9 mouse cellular contexts compared by ENCODE assay signal in the genomic region with DNA sequence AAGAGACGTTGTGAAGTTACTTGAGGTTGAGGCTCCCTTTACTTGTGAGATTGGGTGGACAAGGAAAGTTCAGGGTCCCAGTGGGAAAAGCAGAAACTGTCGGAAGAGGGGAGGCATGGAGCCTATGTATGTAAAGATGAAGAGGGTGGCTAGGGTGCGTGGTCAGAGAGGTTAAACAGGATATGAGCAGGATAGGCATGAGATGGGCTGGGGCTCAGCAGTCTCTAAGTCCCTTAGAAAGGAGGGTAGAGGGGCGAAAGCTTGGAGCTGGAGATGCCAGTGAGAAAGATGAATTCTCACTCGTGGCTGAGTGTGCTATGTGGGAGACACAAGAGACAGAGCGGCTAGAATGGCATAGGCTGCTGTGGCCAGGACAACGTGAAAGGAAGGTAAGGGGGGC. TPM values are rescaled to one million over a fixed set of nuclear protein-coding genes. Genes with fewer than 3 reads are reported as not detected.
A peak's percentile ranks its signal among the peaks of the same experiment; 100 is the strongest.
DNase-seq lines count a peak whose midpoint lies in the region; ATAC-seq and TF ChIP-seq lines count a peak whose summit lies in the region.
"Had no signal": no experiment of that assay in that cellular context is flagged by ENCODE, and none has a peak within 500 bp of the region (broad histone marks: within the 10 kb centered on the region; RNA-seq: fewer than 3 reads in every experiment).

A gene (plus strand): TSS at position 301 of the 400 bp plus-strand sequence.

- in situ Hi-C loops in ES-E14 (cut with MboI; ENCODE audit: low sequenced_read_pairs in 2 of 2, unreplicated experiment in 2 of 2) = no loop called here

- peak within 1 kb of the TSS; percentile 99 for H3K4me2 ChIP-seq in heart, embryonic 13.5 days

- no peaks in the 10 kb centered on the region for H3K9me3 ChIP-seq in heart, embryonic 13.5 days
- H3K9me3 ChIP-seq in ES-E14 (ENCODE audit: control insufficient read depth, insufficient read depth, low read depth, low read length) = no peaks in the 10 kb centered on the region
- no peaks in the 10 kb centered on the region for H3K9me3 ChIP-seq in hindbrain, embryonic 10.5 days
- no peaks in the 10 kb centered on the region for H3K9me3 ChIP-seq in midbrain, embryonic 10.5 days (replicated peaks)

- peaks cover 15% of the 10 kb centered on the region for H3K4me1 ChIP-seq in heart, embryonic 13.5 days
- H3K4me1 ChIP-seq in ES-E14 (ENCODE audit: control insufficient read depth in 2 of 2, insufficient read depth in 2 of 2, low read length in 2 of 2, poor library complexity in 1 of 2) = peaks cover 0 to 2% of the 10 kb centered on the region in 2 experiments; a peak in 1 of 4 replicates
- peaks cover 23% of the 10 kb centered on the region for H3K4me1 ChIP-seq in hindbrain, embryonic 10.5 days (replicated peaks)
- H3K4me1 ChIP-seq in midbrain, embryonic 10.5 days = peaks cover 24% of the 10 kb centered on the region

- no peak for DNase-seq in heart, adult 8-10 months (ENCODE audit: low spot score)
- no peak for DNase-seq in ES-E14 (ENCODE audit: low read depth, low spot score)
- no peak for DNase-seq in hindbrain, embryonic 10.5 days (ENCODE audit: low spot score)
- DNase-seq in midbrain, embryonic 10.5 days (ENCODE audit: low spot score) = no peak
- no peak for DNase-seq in urinary bladder, adult 18-20 months (ENCODE audit: low spot score in 2 of 2)
- no peak for DNase-seq in right cerebral cortex, postnatal 14 days
- DNase-seq in left cerebral cortex, adult 8-10 months (ENCODE audit: low spot score in 2 of 2) = no peak
- DNase-seq: kidney, postnatal 36 days had no signal

- H3K27ac ChIP-seq in heart, embryonic 13.5 days (replicated peaks) = no peak within 1 kb of the TSS
- H3K27ac ChIP-seq in ES-E14 (ENCODE audit: insufficient read depth, low read depth, low read length, poor library complexity, severe bottlenecking) = no peak within 1 kb of the TSS
- peak within 1 kb of the TSS; percentile 79 for H3K27ac ChIP-seq in hindbrain, embryonic 10.5 days
- H3K27ac ChIP-seq in midbrain, embryonic 10.5 days (replicated peaks) = peak within 1 kb of the TSS; percentile 34

- H3K9ac ChIP-seq in heart, embryonic 13.5 days = peak within 1 kb of the TSS; percentile 81
- H3K9ac ChIP-seq in ES-E14 (ENCODE audit: insufficient read depth, low read depth, low read length, poor library complexity, severe bottlenecking) = peak within 1 kb of the TSS; percentile 72

- H3K27me3 ChIP-seq in heart, embryonic 13.5 days (replicated peaks) = peaks cover 100% of the 10 kb centered on the region
- H3K27me3 ChIP-seq in hindbrain, embryonic 10.5 days (ENCODE audit: insufficient read depth, poor library complexity, severe bottlenecking) = peaks cover 98% of the 10 kb centered on the region
- peaks cover 100% of the 10 kb centered on the region for H3K27me3 ChIP-seq in midbrain, embryonic 10.5 days (ENCODE audit: low read depth, poor library complexity, severe bottlenecking)

- peak within 1 kb of the TSS; percentile 60 for H3K4me3 ChIP-seq in heart, embryonic 13.5 days
- peak within 1 kb of the TSS; percentile 71 to 72 for H3K4me3 ChIP-seq in ES-E14 (ENCODE audit: insufficient read depth in 1 of 2, low read depth in 1 of 2, low read length in 2 of 2, poor library complexity in 1 of 2, severe bottlenecking in 1 of 2)
- H3K4me3 ChIP-seq in hindbrain, embryonic 10.5 days = peak within 1 kb of the TSS; percentile 70
- peak within 1 kb of the TSS; percentile 63 for H3K4me3 ChIP-seq in midbrain, embryonic 10.5 days

- ATAC-seq in heart, embryonic 13.5 days (ENCODE audit: extremely low read depth, insufficient number of reproducible peaks, low FRiP score, low TSS enrichment) = no peak

- 23% methylated on average over 7 of the region's 7 CpGs for WGBS in heart, embryonic 13.5 days
- WGBS in hindbrain, embryonic 10.5 days = 24% methylated on average over 7 of the region's 7 CpGs
- 23% methylated on average over 7 of the region's 7 CpGs for WGBS in midbrain, embryonic 10.5 days

- no peaks in the 10 kb centered on the region for H3K36me3 ChIP-seq in heart, embryonic 13.5 days
- no peaks in the 10 kb centered on the region for H3K36me3 ChIP-seq in ES-E14 (ENCODE audit: control insufficient read depth, insufficient read depth, low read length, poor library complexity, severe bottlenecking)
- H3K36me3 ChIP-seq in hindbrain, embryonic 10.5 days = no peaks in the 10 kb centered on the region
- peaks cover 1% of the 10 kb centered on the region; the same call in 1 of the 2 replicates for H3K36me3 ChIP-seq in midbrain, embryonic 10.5 days

TF ChIP-seq in ES-E14, 5 proteins besides CTCF, POLR2A, EP300 and RAD21:
- TF ChIP-seq MAFK (IDR thresholded peaks at IDR 0.05; ENCODE audit: insufficient read depth, low read depth, low read length) (no peak), ZNF384 (IDR thresholded peaks at IDR 0.05; ENCODE audit: low read depth, low read length) (no peak), HCFC1 (IDR thresholded peaks at IDR 0.05; ENCODE audit: borderline replicate concordance, insufficient read depth, low read length) (no peak), ZC3H11A (IDR thresholded peaks at IDR 0.05; ENCODE audit: borderline replicate concordance, low read depth, low read length) (no peak), CHD2 (IDR thresholded peaks at IDR 0.05; ENCODE audit: low read depth, low read length) (no peak)

RNA-seq across cellular contexts. Expression of the gene that starts here (rescaled TPM):
- not detected in 2 replicates for polyA plus RNA-seq in heart, embryonic 13.5 days (2015; fragmentation: Nextera tagmentation; extraction: Ambion mirVana)
- total RNA-seq in heart, adult 8-10 months (2022) = not detected
- total RNA-seq in ES-E14 (2012; rRNA removed) = 0.16 TPM in 1 of 2 replicates, not detected in the other
- polyA plus RNA-seq in hindbrain, embryonic 10.5 days (2016; fragmentation: Nextera tagmentation; extraction: Ambion mirVana) = 0.22 TPM in 1 of 2 replicates, not detected in the other
- 0.21 TPM in 1 of 2 replicates, not detected in the other for polyA plus RNA-seq in midbrain, embryonic 10.5 days (2016; fragmentation: Nextera tagmentation; extraction: Ambion mirVana)
- total RNA-seq in left cerebral cortex, adult 8-10 months (2022) = 1 to 10 TPM; 2.7 to 5.1 (median 3.8) TPM

Comparison
In these comparisons a context has a peak if more than half of its experiments do, and no peak if none do; other contexts are left out.
1. H3K27ac ChIP-seq: peak in hindbrain, embryonic 10.5 days (single experiment) and midbrain, embryonic 10.5 days (single experiment); none in heart, embryonic 13.5 days (single experiment) and ES-E14 (single experiment).
2. Peak in every context shown above with its lines, with median percentiles within 50 percentile points of each other: H3K4me3 ChIP-seq.